Mouse (Mus musculus): ENCODE measurements at regions not wholly inside any gene's neighbourhood (a gene's known extent, or its start where the extent isn't known, plus 50 kb on each side); places are given as distances from the start of the nearest gene placed in this dataset.

DNA sequence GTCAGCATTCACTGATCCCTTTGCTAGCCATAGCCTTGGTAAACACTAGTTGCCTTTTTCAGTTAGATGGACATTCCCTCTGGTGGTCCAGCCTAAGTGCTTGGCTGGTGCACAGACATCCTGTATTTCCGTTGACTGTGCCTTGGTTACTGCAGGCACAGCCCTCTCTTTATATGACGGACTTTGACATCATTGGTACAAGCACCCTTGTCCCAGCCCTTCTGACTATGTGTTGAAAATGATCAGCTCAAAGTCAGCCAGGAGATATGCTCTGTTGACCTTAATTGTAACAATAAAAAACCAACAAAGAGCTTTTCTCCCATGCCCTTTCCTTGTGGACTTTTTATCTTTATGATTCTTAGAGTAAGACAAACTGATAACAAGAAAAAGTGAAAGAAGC is 53.8 kb upstream of the Mapk10 start:
- TF ChIP-seq POLR2A (IDR thresholded peaks at IDR 0.05; ENCODE audit: extremely low read depth, insufficient read depth, low read length) (no peak), CTCF (IDR thresholded peaks at IDR 0.05; ENCODE audit: extremely low read depth, insufficient read depth, low read length) (no peak)
- H3K4me3 ChIP-seq (ENCODE audit: insufficient read depth, low read length) = no peak overlapping the region
- H3K27ac ChIP-seq (ENCODE audit: insufficient read depth, low read length) = no peak overlapping the region
- peaks cover 2% of the 10 kb centered on the region; the same call in 1 of the 2 replicates for H3K4me1 ChIP-seq (ENCODE audit: control insufficient read depth, insufficient read depth, low read length)

DNA sequence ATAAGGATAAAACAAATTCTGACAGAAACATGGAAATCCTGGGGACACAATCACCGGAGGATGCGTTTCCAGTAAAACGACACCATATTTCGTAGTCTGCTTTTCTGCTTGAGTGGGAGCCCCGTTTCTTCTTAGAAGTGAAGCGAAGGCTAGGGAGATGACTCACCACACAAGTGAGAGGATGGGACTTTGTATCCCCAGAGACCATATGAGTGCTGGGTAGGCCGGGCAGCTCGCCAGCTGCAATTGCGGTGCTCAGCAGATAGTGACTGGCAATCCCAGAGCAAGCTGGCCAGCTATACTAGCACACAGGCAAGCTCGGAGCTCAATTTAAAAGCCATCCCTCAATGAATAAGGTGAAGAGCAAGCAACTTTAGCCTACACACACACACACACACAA is 50.3 kb upstream of the Mapk10 start:
- TF ChIP-seq POLR2A (IDR thresholded peaks at IDR 0.05; ENCODE audit: extremely low read depth, insufficient read depth, low read length) (no peak), CTCF (IDR thresholded peaks at IDR 0.05; ENCODE audit: extremely low read depth, insufficient read depth, low read length) (no peak)
- Histone ChIP-seq H3K4me1 (ENCODE audit: control insufficient read depth, insufficient read depth, low read length) (peaks cover 2% of the 10 kb centered on the region; the same call in 1 of the 2 replicates), H3K4me3 (ENCODE audit: insufficient read depth, low read length) (no peak overlapping the region), H3K27ac (ENCODE audit: insufficient read depth, low read length) (no peak overlapping the region)
